Mouse (Mus musculus): ENCODE results near the gene Hap1. TPM values are rescaled to one million over a fixed set of nuclear protein-coding genes. Genes with fewer than 3 reads are reported as not detected.
"Not testable (repeated sequence)": the region's sequence is repeated elsewhere in the genome, so short reads cannot be mapped to it uniquely, and the experiment has no call there.

Hap1 gene
- polyA plus RNA-seq, 1 experiment from 2014 or later, result 55.1 TPM

DNA sequence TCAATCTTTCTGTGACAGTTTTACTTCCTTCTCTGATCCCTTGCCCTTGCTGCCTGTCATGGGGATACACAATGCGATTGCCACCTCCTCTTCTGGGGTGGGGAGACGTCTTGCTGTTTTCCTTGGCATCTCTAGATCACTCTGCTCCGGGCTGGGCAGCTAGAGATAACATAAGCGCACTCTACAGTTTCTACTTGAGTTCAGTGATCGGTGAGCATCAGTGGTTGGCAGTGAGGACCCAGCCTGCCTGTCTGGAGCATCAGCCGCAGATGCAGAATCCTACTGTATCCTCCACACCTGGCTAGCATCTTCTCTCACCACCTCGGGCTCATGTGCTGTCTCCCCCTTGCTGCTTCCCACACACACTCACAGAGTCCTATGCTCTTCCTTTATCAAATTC is 13.2 kb upstream of the Hap1 start:
- Histone ChIP-seq H3K9ac (ENCODE audit: low read length) (no peak overlapping the region), H3K4me2 (ENCODE audit: low read length) (no peak overlapping the region), H3K27ac (ENCODE audit: low read depth, low read length) (no peak overlapping the region), H3K36me3 (ENCODE audit: control insufficient read depth, insufficient read depth, low read length) (peaks cover 15% of the 10 kb centered on the region), H3K9me3 (replicated peaks; ENCODE audit: control insufficient read depth, low read length) (no peaks in the 10 kb centered on the region), H3K4me3 (ENCODE audit: low read depth, low read length) (no peak overlapping the region), H3K27me3 (replicated peaks; ENCODE audit: control insufficient read depth, insufficient read depth, low read length) (no peaks in the 10 kb centered on the region), H3K4me1 (ENCODE audit: control insufficient read depth, insufficient read depth, low read length) (no peaks in the 10 kb centered on the region)
- DNase-seq (ENCODE audit: low spot score) (no peak), ATAC-seq (no peak)
- 86% methylated on average over 7 of the region's 7 CpGs for WGBS

DNA sequence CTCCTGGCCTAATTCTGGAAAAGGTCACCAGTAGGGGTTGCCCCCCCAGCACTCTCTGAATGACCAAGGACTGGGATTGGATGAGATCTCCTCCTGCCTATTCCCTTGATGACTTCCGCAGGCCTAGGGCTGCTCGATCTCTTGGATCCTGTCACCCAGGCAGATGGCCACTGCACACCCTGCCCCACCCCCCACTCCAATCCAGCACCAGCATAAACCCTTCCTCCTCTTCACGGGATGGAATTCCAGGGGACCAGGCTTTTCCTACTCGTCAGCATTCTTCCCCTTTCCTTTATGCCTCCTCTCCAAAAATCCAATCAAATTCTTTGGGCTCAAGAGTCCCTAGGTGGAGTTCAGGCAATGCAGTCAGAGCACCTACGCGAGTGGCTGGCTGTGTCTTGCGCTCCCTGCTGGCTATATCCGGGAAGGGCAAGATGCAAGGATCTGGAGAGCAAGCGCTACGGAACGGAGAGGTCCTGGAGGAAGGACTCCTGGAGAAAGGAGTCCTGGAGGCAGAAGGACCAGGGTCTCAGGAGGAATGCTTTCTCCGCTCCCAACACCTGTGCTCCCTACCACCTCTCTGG is 7.1 kb upstream of the Hap1 start:
- no peak overlapping the region for H3K9ac ChIP-seq (ENCODE audit: low read length)
- H3K4me2 ChIP-seq (ENCODE audit: low read length), result no peak overlapping the region
- WGBS, result 19% methylated on average over 12 of the region's 12 CpGs
- H3K9me3 ChIP-seq (replicated peaks; ENCODE audit: control insufficient read depth, low read length), result no peaks in the 10 kb centered on the region
- ATAC-seq (peak; percentile 43; the same call in 1 of the 2 replicates), DNase-seq (ENCODE audit: low spot score) (peak; percentile 60)
- H3K27me3 ChIP-seq (replicated peaks; ENCODE audit: control insufficient read depth, insufficient read depth, low read length), result no peaks in the 10 kb centered on the region
- no peaks in the 10 kb centered on the region for H3K4me1 ChIP-seq (ENCODE audit: control insufficient read depth, insufficient read depth, low read length)
- H3K36me3 ChIP-seq (ENCODE audit: control insufficient read depth, insufficient read depth, low read length), result no peaks in the 10 kb centered on the region
- no peak overlapping the region for H3K4me3 ChIP-seq (ENCODE audit: low read depth, low read length)
- no peak overlapping the region for H3K27ac ChIP-seq (ENCODE audit: low read depth, low read length)

DNA sequence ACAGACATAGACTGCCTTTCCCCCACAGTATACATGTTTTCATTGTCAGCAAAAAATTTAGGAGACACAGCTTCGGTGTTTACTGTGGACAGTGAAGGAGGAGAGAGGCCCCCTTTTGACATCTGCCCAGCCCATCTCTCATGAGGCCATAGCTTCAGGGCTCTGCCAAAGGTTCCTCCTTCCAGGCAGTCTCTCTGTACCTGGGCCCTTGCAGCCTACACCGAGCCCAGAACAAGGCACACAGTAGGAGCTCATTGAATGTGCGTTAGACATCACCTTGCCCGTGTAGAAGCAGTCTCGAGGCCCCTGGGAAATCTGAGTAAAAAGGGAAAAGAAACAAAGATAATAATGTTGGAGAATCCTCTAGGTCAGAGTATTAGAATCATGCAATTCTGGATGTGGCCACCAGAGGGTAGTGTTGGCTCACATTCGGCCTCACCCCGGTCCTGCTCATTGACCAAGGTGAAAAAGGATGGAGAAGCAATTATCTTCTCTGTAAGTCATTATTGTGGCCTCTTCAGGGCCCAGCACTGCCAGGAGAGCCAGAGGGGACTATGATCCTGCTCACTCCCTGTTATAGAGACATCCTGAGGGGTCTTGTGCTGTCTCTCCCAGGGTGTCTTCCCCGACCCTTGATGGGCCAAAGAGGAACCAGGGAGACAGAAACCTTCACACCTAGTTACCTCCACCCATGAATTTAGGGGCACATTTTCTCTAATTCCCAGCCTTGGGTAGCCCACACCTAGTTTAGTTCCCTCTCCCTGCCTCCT is 6.5 kb upstream of the Hap1 start:
- H3K27me3 ChIP-seq (replicated peaks; ENCODE audit: control insufficient read depth, insufficient read depth, low read length), result no peaks in the 10 kb centered on the region
- no peaks in the 10 kb centered on the region for H3K4me1 ChIP-seq (ENCODE audit: control insufficient read depth, insufficient read depth, low read length)
- peak; percentile 45; the same call in 1 of the 2 replicates for ATAC-seq
- no peaks in the 10 kb centered on the region for H3K9me3 ChIP-seq (replicated peaks; ENCODE audit: control insufficient read depth, low read length)
- WGBS, result 13% methylated on average over 8 of the region's 8 CpGs
- H3K9ac ChIP-seq (ENCODE audit: low read length), result no peak overlapping the region
- H3K36me3 ChIP-seq (ENCODE audit: control insufficient read depth, insufficient read depth, low read length), result no peaks in the 10 kb centered on the region
- no peak overlapping the region for H3K4me3 ChIP-seq (ENCODE audit: low read depth, low read length)
- DNase-seq (ENCODE audit: low spot score), result peak; percentile 76
- H3K4me2 ChIP-seq (ENCODE audit: low read length), result no peak overlapping the region
- H3K27ac ChIP-seq (ENCODE audit: low read depth, low read length), result no peak overlapping the region

GRCm38 (mm10) chr11:100361059-100361458 is 5.1 kb upstream of the Hap1 start:
- H3K27ac ChIP-seq (ENCODE audit: low read depth, low read length); ATAC-seq; DNase-seq (ENCODE audit: low spot score); H3K27me3 ChIP-seq (replicated peaks; ENCODE audit: control insufficient read depth, insufficient read depth, low read length); H3K36me3 ChIP-seq (ENCODE audit: control insufficient read depth, insufficient read depth, low read length); H3K9ac ChIP-seq (ENCODE audit: low read length); H3K4me1 ChIP-seq (ENCODE audit: control insufficient read depth, insufficient read depth, low read length); H3K4me2 ChIP-seq (ENCODE audit: low read length); H3K9me3 ChIP-seq (replicated peaks; ENCODE audit: control insufficient read depth, low read length); H3K4me3 ChIP-seq (ENCODE audit: low read depth, low read length): not testable (repeated sequence)
- no CpG with 5 or more reads among the region's 13 CpGs for WGBS

DNA sequence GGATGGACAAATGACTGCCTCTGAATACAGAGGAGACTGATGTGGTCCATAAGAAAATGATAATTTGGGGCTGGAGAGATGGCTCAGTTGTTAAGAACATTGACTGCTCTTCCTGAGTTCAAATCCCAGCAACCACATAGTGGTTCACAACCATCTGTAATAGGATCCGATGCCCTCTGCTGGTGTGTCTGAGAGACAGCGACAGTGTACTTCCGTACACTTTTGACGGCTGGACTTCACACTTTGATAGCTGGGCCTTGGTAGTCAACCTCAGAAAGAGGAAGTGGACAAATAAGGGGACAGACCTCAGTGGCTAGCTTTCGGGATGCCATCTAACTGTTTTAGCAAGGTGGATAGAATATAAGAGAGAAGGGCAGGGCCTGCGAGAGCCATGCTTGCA is 4.2 kb upstream of the Hap1 start:
- no peak for DNase-seq (ENCODE audit: low spot score)
- Histone ChIP-seq H3K4me3 (ENCODE audit: low read depth, low read length) (no peak overlapping the region), H3K9me3 (replicated peaks; ENCODE audit: control insufficient read depth, low read length) (no peaks in the 10 kb centered on the region), H3K27ac (ENCODE audit: low read depth, low read length) (no peak overlapping the region), H3K9ac (ENCODE audit: low read length) (no peak overlapping the region), H3K4me2 (ENCODE audit: low read length) (no peak overlapping the region), H3K36me3 (ENCODE audit: control insufficient read depth, insufficient read depth, low read length) (no peaks in the 10 kb centered on the region), H3K4me1 (ENCODE audit: control insufficient read depth, insufficient read depth, low read length) (peaks cover 3% of the 10 kb centered on the region; the same call in 1 of the 2 replicates), H3K27me3 (replicated peaks; ENCODE audit: control insufficient read depth, insufficient read depth, low read length) (no peaks in the 10 kb centered on the region)
- ATAC-seq, result no peak
- WGBS, result 78% methylated on average over 6 of the region's 6 CpGs

DNA sequence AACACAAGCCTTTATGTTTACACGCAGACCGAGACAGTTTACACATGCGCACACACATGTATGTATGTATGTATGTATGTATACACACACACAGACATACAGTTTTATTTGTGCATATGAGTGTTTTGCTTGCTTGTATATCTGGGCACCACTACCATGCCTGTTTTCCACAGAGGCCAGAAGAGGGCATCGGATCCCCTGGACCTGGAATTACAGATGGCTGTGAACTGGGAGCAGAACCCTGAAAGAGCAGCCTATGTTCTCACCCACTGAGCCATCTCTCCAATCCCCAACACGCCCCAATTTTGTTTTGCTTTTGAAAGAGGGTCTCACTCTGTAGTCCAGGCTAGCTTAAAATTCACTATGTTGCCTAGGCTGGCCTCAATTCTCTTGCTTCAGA is 1.5 kb upstream of the Hap1 start:
- DNase-seq (ENCODE audit: low spot score) (no peak), ATAC-seq (no peak)
- no peaks in the 10 kb centered on the region for H3K27me3 ChIP-seq (replicated peaks; ENCODE audit: control insufficient read depth, insufficient read depth, low read length)
- H3K36me3 ChIP-seq (ENCODE audit: control insufficient read depth, insufficient read depth, low read length), result peaks cover 10% of the 10 kb centered on the region
- H3K27ac ChIP-seq (ENCODE audit: low read depth, low read length), result no peak overlapping the region
- peaks cover 3% of the 10 kb centered on the region; the same call in 1 of the 2 replicates for H3K4me1 ChIP-seq (ENCODE audit: control insufficient read depth, insufficient read depth, low read length)
- 53% methylated on average over 5 of the region's 5 CpGs for WGBS
- H3K9me3 ChIP-seq (replicated peaks; ENCODE audit: control insufficient read depth, low read length), result no peaks in the 10 kb centered on the region
- no peak overlapping the region for H3K4me2 ChIP-seq (ENCODE audit: low read length)
- H3K4me3 ChIP-seq (ENCODE audit: low read depth, low read length), result no peak overlapping the region
- no peak overlapping the region for H3K9ac ChIP-seq (ENCODE audit: low read length)

- Histone ChIP-seq H3K36me3 (ENCODE audit: control insufficient read depth, insufficient read depth, low read length) (peaks cover 10% of the 10 kb centered on the region), H3K9me3 (replicated peaks; ENCODE audit: control insufficient read depth, low read length) (no peaks in the 10 kb centered on the region), H3K9ac (ENCODE audit: low read length) (peak overlapping the region; percentile 84; the same call in 1 of the 2 replicates), H3K27ac (ENCODE audit: low read depth, low read length) (no peak overlapping the region), H3K4me2 (ENCODE audit: low read length) (peak overlapping the region; percentile 99), H3K4me3 (ENCODE audit: low read depth, low read length) (peak overlapping the region; percentile 82), H3K4me1 (ENCODE audit: control insufficient read depth, insufficient read depth, low read length) (peaks cover 3% of the 10 kb centered on the region; the same call in 1 of the 2 replicates), H3K27me3 (replicated peaks; ENCODE audit: control insufficient read depth, insufficient read depth, low read length) (no peaks in the 10 kb centered on the region)
- 13% methylated on average over 9 of the region's 9 CpGs for WGBS
- ATAC-seq (no peak), DNase-seq (ENCODE audit: low spot score) (no peak)
Observed at GRCm38 (mm10) chr11:100356819-100357211, 887 bp upstream of the Hap1 start.

DNA sequence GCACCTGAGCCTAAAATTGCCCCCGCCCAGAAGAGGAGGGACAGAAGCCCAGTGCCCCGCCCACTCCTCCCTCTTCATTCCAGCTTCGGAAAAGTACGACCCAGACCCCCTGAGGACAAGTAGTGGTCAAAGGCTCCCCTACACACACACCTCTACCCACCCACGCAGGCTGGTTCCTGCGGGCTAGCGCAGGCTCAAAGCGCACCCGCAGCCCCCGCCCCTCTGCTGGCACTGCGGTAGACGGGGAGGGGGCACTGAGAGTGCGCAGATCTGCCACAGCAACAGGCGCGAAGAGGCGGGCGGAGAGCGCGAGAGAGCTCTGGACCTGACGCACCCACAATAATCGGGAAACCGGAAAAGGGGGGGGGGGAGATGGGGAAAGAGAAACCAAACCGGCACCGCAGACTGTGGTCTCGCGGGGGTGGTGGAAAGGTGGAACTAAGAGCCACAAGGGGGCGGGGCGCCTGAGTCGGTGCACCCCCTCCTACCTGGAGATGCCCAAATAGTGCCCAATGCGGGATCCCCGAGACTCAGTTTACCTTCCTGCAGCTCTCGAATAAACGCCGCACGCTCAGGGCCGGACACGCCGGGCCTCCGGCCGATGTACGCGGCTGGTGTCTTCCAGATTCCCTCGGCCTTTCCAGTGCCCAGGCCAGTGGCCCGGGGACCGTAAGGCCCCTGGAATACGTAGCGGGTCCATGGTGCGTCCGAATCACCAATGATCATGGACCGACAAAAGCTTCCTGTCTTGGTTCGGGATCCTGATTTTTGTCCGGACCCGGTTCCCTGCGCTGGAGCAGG is 577 bp downstream of the Hap1 start:
- Histone ChIP-seq H3K27me3 (replicated peaks; ENCODE audit: control insufficient read depth, insufficient read depth, low read length) (no peaks in the 10 kb centered on the region), H3K27ac (ENCODE audit: low read depth, low read length) (peak overlapping the region; percentile 61), H3K4me3 (ENCODE audit: low read depth, low read length) (peak overlapping the region; percentile 82), H3K36me3 (ENCODE audit: control insufficient read depth, insufficient read depth, low read length) (peaks cover 18% of the 10 kb centered on the region), H3K4me1 (ENCODE audit: control insufficient read depth, insufficient read depth, low read length) (peaks cover 3% of the 10 kb centered on the region; the same call in 1 of the 2 replicates), H3K9me3 (replicated peaks; ENCODE audit: control insufficient read depth, low read length) (no peaks in the 10 kb centered on the region), H3K9ac (ENCODE audit: low read length) (peak overlapping the region; percentile 84), H3K4me2 (ENCODE audit: low read length) (peak overlapping the region; percentile 99)
- ATAC-seq (peak; percentile 63), DNase-seq (ENCODE audit: low spot score) (peak; percentile 68)
- under 1% methylated on average over 51 of the region's 54 CpGs for WGBS
